Mouse (Mus musculus) induced T-regulatory cell, adult 2 months (primary cell): ENCODE results near the gene Abcb1b.
"Not testable (repeated sequence)": the region's sequence is repeated elsewhere in the genome, so short reads cannot be mapped to it uniquely, and the experiment has no call there.

Experiments
- DNase-seq: peaks from one replicate; pipeline ENCODE4 v3.0.0-alpha.2; 2012; ENCODE audit warnings: low read depth

Gene Abcb1b

DNA sequence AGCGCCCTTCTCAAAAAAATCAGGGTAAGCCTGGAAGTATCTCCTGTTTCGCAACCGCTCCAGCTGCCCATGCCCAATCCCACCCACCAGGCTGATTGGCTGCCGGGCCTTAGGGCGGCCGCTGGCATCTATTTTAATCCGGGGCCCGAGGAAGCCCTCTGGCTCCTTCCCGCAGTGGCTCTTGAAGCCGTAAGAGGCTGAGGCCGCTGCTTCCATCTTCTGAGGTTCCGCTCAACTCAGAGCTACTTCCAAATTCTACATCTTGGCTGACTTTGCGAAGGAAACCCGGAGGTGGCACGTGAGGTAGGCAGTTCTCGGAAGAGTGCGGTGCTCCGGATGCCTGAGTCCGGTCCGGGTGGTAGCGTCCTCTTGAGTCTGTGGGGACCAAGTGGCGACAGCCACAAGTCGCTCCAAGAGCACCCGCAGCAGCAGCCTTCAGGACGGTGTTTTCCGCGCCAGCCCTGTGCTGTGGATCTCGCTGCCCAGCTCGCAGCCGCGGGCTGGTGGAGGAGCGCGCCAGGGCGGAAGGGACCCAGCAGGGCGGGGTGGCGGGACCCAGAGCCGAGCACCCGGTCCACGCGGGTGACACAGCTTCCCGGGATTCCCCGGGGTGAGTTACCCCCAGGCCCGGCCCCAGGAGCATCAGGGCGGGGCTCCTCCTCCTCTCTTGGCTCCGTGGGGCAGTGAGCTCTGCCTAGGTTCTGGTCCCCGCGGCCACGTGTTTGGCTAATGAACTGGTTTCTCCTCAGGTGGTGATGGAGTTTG lies at the start of gene Abcb1b:
Gene Abcb1b, plus strand, starts transcription at position 161 of the 765 bp plus-strand sequence.
- peak; percentile 78 for DNase-seq

DNA sequence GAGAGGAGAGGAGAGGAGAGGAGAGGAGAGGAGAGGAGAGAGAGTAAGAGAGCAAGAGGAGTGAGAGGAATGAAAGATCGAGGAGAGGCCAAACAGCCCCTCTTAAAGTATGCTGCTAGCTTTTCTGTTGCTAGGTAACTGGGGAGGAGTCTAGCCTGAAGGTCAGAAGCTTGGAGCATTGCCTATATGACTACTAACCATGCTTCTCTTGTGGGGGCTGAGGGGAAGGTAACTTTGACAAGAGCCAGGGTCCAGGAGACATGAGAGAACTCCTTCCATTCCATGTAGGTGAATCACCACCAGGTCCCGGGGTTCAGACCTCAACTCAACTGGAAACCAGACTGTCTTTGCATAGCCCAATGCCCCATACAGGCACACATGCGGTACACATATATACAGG lies 25.1 kb upstream of the Abcb1b start:
- no peak for DNase-seq

DNA sequence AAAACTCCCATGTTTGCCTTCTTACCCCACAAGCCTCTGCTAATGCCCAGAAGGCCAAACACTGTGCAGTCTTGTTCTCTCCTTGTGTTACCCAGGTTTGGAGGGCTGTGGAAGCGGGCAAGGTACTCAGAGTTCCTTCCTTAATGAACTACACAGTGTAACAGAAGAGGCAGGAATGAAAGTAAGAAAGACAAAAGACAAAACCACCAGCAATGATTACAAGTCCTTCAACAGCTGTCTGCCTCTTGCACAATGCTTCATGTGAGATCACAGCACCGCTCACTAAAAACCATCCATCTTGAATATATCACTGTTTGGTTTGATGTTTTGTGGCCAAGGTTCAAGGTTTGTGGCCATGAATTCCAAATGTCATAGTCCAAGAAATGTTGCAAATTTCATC lies 19.6 kb upstream of the Abcb1b start:
- no peak for DNase-seq

DNA sequence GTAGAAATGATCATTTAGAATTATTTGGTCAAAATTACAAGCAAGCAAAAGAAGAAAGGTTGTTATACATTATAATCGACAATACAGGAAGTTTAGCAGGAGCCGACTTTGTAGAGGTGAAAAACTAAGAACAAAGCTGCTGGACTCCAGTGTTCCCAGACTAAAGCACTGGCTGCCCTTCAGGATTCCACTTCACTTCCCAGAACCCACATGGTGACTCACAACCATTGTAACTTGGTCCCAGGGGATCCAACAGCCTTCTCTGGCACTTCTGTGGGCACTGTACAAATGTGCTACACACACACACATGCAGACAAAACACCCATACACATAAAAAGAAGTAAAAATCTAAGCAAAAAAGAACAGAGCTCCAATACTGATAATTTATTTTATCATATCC lies 19.2 kb upstream of the Abcb1b start:
- DNase-seq, result no peak

DNA sequence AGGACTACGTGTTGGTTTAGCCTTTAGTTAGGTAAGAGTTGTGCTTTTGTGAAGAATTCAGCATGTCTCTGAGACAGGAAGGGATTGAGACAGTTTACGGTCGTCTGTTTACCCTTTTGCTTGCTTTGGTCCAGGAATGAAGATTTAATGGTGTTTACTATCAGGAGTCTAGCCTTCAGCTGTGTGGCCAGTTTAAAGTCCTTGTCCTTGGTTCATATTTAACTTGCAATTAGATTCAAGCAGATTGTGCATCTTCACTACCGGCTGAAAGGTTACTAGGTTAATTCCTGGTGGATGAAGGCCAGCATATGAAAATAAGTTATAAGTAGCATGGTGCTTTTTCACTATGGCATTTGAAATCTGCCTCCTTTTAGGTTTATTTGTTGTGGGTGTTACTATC lies 5.7 kb upstream of the Abcb1b start:
- no peak for DNase-seq

DNA sequence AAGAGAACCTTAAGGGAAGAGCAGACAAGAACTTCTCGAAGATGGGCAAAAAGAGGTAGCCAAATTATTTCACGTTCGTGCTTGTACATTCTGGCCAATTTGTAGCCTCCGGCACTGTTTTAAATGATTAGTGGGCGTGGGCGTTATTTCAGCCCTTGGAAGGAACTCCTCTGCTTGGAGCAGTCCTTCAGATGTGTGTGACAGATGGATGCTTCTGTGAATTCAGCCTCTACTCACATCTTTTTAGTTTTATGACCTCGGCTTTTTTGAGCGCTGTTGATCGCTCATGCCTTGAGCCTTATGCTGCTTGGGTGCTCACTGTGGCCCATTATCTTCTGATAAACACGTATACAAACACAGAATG lies 787 bp downstream of the Abcb1b start:
- DNase-seq, result no peak

DNA sequence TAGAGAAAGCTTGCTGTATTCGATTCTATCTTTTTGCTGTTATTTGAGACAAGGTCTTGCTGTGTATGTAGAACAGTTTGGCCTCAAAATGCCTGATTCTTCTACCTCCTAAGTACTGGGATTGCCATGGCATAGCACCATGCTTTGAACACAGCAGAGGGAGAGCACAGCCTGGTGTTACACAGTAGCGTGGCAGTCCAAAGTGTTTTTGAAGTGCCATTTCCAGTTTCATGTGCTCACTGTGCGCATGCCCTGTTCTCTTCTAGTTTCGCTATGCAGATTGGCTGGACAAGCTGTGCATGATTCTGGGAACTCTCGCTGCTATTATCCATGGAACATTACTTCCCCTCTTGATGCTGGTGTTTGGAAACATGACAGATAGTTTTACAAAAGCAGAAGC lies 7.8 kb downstream of the Abcb1b start:
- no peak for DNase-seq

DNA sequence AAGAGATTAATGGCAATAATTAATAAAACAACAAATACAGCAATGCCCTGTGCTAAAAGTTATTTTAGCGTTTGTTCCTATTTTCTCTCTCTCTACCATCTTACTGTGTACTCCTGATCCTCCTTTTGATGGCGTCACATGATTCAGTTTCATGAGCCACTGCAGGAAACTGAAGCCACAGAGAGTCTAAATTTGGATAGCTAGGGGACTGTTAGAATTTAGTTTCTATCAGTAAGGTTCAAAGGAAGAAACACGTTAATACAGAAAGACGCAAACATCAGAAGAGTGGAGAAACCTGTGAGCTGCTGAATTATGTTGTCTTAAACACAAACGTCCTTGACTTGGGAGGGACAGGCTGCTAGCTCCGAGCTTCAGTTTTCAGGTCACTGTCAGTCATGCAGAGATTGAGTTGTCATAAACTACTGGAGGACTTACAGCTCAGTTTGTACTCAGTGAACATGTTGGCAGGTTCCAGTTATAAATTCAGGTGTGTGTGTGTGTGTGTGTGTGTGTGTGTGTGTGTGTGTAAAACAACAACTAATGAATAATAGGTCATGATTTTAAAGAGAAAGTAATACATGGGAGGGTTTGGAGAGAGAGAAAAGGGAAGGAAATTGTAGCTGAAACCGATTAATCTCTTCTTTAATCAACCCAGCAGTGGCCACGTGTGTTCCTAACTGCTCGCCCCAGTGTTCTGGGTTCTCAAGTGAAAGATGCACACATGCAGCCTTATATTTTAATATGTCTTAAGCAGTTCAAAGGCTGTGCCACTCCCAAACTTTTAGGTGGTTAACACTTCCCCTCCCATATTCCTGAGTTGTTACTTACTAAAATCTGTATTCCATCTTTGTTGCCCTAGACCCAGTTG lies 9.4 kb downstream of the Abcb1b start:
- DNase-seq, result peak; percentile 63

DNA sequence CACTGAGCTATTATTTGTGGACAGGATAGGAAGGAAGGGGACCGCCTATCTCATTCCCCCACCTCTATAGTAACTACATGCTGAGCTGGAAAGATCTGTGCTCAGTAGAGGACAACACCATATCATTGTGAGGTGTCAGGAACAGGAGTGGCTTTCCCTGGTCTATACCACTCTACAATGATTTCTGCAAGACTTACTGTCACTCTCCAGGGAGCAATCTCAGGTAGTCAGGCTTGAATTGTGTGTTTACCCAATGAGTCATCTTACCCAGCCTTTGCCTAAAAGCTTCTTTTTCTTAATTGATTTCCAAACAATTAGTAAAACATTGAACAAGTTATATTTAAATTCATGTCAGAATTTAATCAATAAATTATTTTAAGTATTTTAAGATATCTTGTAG lies 15.9 kb downstream of the Abcb1b start:
- no peak for DNase-seq

DNA sequence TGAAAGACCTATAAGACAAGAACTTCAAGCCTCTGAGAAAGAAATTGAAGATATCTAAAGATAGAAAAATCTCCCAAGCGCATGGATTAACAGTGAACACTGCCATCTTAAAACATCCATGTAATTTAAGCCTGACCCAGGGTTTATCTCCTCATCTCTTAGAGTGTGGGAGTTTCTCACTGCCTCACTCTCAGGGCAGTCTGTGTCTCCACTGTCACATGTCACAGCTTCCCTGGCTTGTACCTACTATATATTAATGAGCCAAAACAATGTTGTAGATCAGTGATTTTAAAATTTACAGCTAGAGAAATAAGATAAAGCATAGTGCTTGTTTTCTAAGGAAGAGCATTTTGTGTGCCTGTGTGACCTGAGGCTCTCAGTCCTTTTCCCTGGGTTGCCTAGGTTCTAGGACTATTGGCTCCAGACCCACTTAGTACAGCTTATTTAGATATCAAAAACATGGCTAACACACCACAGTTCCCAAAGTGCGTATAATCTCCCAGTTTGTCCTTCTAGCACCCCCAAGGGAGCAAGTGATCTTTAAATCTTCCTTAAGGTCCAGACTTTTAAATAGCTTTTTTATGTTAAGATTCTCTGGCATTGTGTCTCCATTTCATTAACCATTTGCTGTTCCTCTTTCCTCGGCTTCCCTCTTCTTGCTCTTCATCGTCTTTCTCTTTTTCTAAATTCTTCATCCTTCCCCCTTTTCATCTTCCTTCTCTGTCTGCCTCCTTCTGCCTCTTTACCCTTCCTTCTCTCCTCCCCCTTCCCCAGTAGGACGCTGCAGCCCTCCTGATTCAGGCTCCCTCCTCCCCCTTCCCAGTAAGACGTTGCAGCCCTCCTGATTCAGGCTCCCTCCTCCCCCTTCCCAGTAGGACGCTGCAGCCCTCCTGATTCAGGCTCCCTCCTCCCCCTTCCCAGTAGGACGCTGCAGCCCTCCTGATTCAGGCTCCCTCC lies 22.0 kb downstream of the Abcb1b start:
- no peak for DNase-seq

DNA sequence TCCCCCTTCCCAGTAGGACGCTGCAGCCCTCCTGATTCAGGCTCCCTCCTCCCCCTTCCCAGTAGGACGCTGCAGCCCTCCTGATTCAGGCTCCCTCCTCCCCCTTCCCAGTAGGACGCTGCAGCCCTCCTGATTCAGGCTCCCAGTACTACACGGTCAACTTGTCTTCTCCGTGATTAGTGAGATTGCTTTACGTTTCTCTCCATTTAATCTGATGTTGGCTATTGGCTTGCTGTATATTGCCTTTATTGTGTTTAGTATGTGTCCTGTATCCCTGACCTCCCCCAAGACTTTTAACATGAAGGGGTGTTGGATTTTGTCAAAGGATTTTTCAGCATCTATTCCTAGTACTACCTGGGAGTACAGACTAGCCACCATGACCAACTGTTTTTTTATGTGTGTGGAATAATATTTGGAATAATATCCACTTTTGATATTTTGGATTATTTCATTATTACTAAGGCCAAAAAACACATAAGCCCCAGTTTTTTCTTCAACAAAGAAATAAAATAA lies 22.7 kb downstream of the Abcb1b start:
- not testable (repeated sequence) for DNase-seq

DNA sequence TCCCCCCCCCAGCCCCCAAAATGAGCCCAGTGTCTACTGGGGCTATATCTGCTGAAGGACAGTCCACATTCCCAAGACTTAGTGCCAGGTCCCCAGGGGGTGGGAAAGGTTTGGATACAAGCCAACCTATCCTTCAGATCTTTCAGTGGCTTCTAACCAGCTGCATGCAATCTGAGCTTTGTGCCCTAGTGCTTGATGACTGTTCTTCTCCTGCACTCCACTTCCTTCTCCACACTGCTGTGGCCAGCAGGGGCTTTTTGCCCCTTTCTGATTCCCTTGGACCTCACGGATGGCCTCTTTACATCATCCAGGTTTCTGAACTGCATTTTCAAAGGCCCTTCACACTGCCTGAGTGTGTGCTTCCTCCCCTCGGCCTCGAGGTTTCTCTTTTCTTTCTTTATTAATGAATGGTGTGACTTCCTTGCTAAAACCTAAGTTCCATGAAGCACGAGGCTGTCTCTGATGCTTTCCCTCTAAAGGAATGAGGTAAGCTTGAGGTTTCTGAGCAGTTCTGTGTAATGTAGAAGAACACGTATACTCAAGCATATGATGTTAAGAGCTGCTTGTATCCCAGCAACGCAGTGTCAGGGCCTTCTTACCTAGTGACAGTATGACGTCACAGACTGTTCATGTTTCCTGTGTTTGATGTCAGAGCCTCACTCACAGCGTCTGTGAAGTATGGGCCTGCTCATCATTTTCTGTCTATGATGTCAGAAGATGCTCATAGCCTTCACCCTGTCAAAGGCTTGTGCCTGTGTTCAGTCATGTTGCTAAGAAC lies 40.9 kb downstream of the Abcb1b start:
- DNase-seq, result peak; percentile 63

DNA sequence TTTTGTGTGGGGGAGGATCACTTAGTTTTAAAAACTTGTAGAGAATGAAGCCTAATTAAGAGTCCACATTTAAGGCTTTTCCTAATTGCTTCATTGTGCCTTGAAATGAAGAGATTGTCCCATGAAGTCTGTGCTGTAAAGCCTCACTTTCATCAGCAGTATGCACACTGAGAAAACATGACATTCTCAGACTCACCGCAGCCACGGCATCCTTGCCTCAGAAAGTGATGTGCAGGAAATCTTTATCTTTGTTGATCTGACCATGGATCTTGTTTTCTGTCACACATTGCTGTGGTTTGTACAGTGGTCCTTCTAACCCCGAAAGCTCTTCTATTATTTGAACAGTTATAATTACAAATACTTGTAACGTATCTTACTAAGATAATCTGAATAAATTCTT lies 41.7 kb downstream of the Abcb1b start:
- DNase-seq, result peak; percentile 61

DNA sequence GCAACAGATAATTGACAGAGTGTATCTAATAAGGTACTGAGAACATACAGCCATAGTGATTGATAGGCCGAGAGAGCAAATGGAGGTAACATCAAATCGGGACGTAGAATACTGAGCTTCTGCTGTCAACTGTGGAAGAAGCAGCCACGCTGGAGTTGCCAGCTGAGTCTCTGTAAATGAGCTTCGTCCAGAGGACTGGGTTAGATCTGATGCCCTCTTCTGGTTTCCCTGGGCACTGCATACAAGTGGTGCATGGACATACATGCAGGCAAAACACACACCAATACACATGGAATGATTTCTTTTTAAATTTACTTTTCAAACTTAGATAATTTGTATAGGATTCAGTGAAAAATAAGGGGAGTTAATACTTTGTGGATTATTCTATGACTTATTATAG lies 42.9 kb downstream of the Abcb1b start:
- DNase-seq, result peak; percentile 80

DNA sequence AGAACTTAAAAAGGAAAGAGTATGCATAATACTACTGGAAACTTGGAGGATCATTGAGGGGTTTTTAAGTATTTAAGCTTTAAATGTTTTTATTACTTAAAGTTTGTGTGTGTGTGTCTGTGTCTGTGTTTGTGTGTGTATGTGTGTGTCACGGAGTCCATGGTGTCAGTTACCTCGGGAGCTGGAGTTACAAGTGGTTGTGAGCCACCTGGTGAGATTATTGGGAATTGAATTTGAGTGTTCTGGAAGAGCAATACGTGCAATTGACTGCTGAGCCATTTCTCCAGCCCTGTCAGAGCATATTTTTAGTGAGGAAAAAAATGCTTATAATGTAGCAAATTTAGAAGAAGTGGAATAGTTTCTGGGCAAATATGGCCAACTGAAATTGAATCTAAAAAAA lies 44.9 kb downstream of the Abcb1b start:
- peak; percentile 14 for DNase-seq

DNA sequence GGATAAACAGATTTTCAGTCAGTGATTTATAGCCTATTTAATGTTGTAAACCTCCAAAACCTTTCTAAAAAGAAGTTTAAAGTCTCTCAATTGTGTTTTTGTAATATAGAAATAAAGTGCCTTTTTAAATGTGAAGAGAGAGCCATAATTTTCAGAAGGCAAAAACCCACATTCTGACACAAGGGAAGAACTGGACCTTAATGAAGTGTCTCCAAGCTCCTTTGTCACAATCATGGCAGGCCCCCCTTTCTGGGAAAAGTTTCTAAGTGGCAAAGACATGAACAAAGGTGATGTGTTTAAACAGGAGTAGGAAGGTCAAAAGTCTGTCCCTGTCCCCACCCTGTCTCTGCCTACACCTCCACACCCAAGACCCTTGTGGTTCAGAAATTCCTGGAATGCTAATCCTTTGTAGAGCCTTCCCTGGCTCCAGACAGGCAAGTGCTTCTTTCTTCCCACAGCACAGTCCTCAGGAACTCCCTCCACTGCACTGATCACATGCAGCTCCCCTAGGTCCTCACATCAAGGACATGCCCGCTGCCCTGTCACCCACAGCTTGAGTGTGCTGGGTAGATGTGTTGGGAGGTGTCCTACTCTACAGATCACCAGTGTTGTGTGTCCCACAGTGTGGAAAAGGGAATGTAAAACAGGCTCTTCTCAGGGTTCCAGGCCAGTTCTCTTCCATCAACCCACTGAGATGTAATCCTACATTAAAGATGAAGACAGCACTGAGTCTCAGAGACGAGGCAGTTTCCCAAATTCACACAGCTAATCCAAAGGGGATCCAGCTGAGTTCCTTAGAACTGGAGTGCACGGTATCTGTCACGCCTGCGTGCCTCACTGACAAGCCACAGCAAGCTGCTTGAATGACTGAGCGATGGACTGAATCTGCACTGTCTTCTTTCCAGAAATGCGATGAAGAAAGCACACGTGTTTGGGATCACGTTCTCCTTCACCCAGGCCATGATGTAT lies 50.9 kb downstream of the Abcb1b start:
- not testable (repeated sequence) for DNase-seq

DNA sequence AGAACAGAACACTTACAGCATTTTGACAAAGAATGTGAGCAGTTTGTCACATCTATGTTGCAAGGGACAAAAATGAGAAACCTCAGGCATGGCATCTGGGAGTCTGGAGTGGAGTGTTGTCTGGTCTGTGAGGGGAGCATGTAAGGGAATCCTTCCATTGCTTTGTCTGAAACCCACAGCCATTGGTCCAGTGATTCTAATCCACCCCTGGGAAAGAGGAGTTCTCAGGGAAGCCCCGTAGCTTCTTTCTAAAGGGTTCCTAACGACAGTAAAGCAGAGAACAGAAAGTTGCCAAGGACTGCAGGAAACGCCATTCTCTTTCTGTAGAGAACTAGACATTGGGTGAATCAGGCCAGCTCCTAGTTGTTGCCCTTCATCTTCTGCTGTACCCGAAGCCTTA lies 52.9 kb downstream of the Abcb1b start:
- DNase-seq, result no peak

DNA sequence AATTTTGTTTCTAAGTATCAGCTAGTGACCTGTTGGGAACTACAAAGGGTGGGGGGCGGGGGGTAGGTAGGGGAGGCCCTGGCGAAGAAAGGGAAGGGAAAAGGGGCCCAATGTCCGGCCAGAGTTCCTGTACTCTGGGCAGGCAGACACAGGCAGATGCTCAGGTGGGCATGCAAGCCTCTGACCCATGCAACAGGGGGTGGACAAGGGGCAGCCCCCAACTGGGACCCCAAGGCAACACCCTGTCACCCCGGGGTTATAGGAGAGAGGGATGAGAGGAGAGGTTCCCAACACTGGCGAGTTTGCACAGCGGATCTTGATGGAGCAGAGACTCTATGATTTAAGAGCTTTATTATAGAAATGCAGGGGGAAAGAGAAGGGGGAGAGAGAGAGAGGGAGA lies 59.3 kb downstream of the Abcb1b start:
- no peak for DNase-seq

DNA sequence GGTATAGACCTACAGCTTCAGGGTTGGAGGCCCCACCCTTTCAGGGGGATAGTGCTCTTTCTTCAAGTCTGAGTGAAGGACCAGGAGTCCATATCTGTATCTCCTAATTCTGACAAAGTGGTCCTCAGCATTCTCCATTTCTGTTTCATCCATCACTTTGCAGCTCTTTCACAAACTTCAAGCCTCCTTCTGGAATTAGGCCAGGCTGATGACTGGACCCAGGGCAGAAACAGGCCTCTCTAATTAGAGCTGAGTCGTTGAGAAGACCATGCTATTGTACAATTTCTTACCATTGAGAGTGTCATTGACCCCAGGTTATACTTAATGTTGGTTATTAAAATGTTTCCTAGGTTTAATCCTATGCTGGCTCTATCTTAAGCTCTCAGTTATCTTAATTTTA lies 63.9 kb downstream of the Abcb1b start:
- no peak for DNase-seq
